In genomic region chr16:33660125-33660524, GRCm38 (mm10) we compare ENCODE assay signal across 10 mouse cellular contexts. TPM values are rescaled to one million over a fixed set of nuclear protein-coding genes. Genes with fewer than 3 reads are reported as not detected.
DNase-seq lines count a peak whose midpoint lies in the region; ATAC-seq and TF ChIP-seq lines count a peak whose summit lies in the region.
"Had no signal": no experiment of that assay in that cellular context is flagged by ENCODE, and none has a peak within 500 bp of the region (broad histone marks: within the 10 kb centered on the region; RNA-seq: fewer than 3 reads in every experiment).

No protein-coding gene starts in this region.

- no peak for TF ChIP-seq EP300 in heart, adult 2 months (IDR thresholded peaks at IDR 0.05; ENCODE audit: insufficient read depth, low read depth, low read length)
- TF ChIP-seq EP300 in liver, postnatal 0 days (IDR thresholded peaks at IDR 0.05; ENCODE audit: low read depth) = no peak

- no peaks in the 10 kb centered on the region for H3K9me3 ChIP-seq in kidney, postnatal 0 days (replicated peaks; ENCODE audit: low read length)
- H3K9me3 ChIP-seq in hindbrain, embryonic 12.5 days (replicated peaks) = no peaks in the 10 kb centered on the region
- H3K9me3 ChIP-seq in hindbrain, embryonic 11.5 days (ENCODE audit: control insufficient read depth, low read length) = no peaks in the 10 kb centered on the region
- no peaks in the 10 kb centered on the region for H3K9me3 ChIP-seq in liver, postnatal 0 days (ENCODE audit: low read length)
- H3K9me3 ChIP-seq: intestine, embryonic 15.5 days had no signal

- no peak for TF ChIP-seq CTCF in heart, adult 2 months (IDR thresholded peaks at IDR 0.05)
- no peak for TF ChIP-seq CTCF in kidney, postnatal 0 days (IDR thresholded peaks at IDR 0.05; ENCODE audit: low read depth)
- TF ChIP-seq CTCF in liver, postnatal 0 days (IDR thresholded peaks at IDR 0.05; ENCODE audit: low read depth) = no peak

- ATAC-seq in kidney, postnatal 0 days (replicated peaks; ENCODE audit: low FRiP score, low read depth) = peak; percentile 52; the same call in 1 of the 2 replicates
- no peak for ATAC-seq in hindbrain, embryonic 12.5 days (ENCODE audit: low FRiP score)
- no peak for ATAC-seq in hindbrain, embryonic 11.5 days (ENCODE audit: low FRiP score)
- no peak for ATAC-seq in liver, postnatal 0 days
- ATAC-seq: intestine, embryonic 15.5 days had no signal

- H3K9ac ChIP-seq in heart, adult 2 months (ENCODE audit: low read depth, low read length) = no peak overlapping the region
- H3K9ac ChIP-seq in kidney, postnatal 0 days (ENCODE audit: low read depth, low read length) = no peak overlapping the region
- H3K9ac ChIP-seq in hindbrain, embryonic 12.5 days = no peak overlapping the region
- H3K9ac ChIP-seq in hindbrain, embryonic 11.5 days (ENCODE audit: low read depth, low read length) = no peak overlapping the region
- H3K9ac ChIP-seq in liver, postnatal 0 days (replicated peaks) = no peak overlapping the region
- H3K9ac ChIP-seq: intestine, embryonic 15.5 days had no signal

- 33% methylated on average over 5 of the region's 5 CpGs for WGBS in heart, adult 2 months
- 51% methylated on average over 5 of the region's 5 CpGs for WGBS in kidney, postnatal 0 days
- 72% methylated on average over 5 of the region's 5 CpGs for WGBS in hindbrain, embryonic 12.5 days
- WGBS in hindbrain, embryonic 11.5 days = 70% methylated on average over 5 of the region's 5 CpGs
- WGBS in liver, postnatal 0 days (ENCODE audit: insufficient replicate concordance) = 63% methylated on average over 5 of the region's 5 CpGs

- H3K4me2 ChIP-seq in kidney, postnatal 0 days (ENCODE audit: low read length) = no peak overlapping the region
- no peak overlapping the region for H3K4me2 ChIP-seq in hindbrain, embryonic 12.5 days (replicated peaks)
- no peak overlapping the region for H3K4me2 ChIP-seq in hindbrain, embryonic 11.5 days (replicated peaks; ENCODE audit: low read depth, low read length)
- no peak overlapping the region for H3K4me2 ChIP-seq in liver, postnatal 0 days (ENCODE audit: low read depth, low read length)
- H3K4me2 ChIP-seq: intestine, embryonic 15.5 days had no signal

- H3K27me3 ChIP-seq in heart, adult 2 months (ENCODE audit: control insufficient read depth, insufficient read depth, low read length) = no peaks in the 10 kb centered on the region
- no peaks in the 10 kb centered on the region for H3K27me3 ChIP-seq in kidney, postnatal 0 days (ENCODE audit: insufficient read depth, low read length)
- no peaks in the 10 kb centered on the region for H3K27me3 ChIP-seq in hindbrain, embryonic 12.5 days
- H3K27me3 ChIP-seq in hindbrain, embryonic 11.5 days (ENCODE audit: control insufficient read depth, insufficient read depth, low read length) = no peaks in the 10 kb centered on the region
- no peaks in the 10 kb centered on the region for H3K27me3 ChIP-seq in liver, postnatal 0 days (ENCODE audit: insufficient read depth, low read length)
- H3K27me3 ChIP-seq: intestine, embryonic 15.5 days had no signal

- no peaks in the 10 kb centered on the region for H3K36me3 ChIP-seq in heart, adult 2 months (ENCODE audit: control insufficient read depth, insufficient read depth, low read length)
- H3K36me3 ChIP-seq in kidney, postnatal 0 days (ENCODE audit: insufficient read depth, low read length) = no peaks in the 10 kb centered on the region
- no peaks in the 10 kb centered on the region for H3K36me3 ChIP-seq in hindbrain, embryonic 12.5 days
- H3K36me3 ChIP-seq in hindbrain, embryonic 11.5 days (ENCODE audit: control insufficient read depth, insufficient read depth, low read length) = no peaks in the 10 kb centered on the region
- H3K36me3 ChIP-seq in liver, postnatal 0 days (replicated peaks; ENCODE audit: insufficient read depth, low read length) = no peaks in the 10 kb centered on the region
- H3K36me3 ChIP-seq: intestine, embryonic 15.5 days had no signal

- intact Hi-C loops in heart, adult 2 months (cut with DNase I) = no loop called here

- DNase-seq in ovary, adult 18-20 months (ENCODE audit: low spot score) = peak; percentile 72
- no peak for DNase-seq in ovary, postnatal 14 days (ENCODE audit: low spot score)
- DNase-seq in heart, adult 2 months = peak; percentile 55 to 73
- DNase-seq in kidney, postnatal 0 days (ENCODE audit: low spot score) = peak; percentile 78
- peak; percentile 77 for DNase-seq in skeletal muscle tissue, adult 2 months (ENCODE audit: low read depth, low spot score)
- DNase-seq in hindbrain, embryonic 11.5 days (ENCODE audit: low spot score) = no peak
- DNase-seq in liver, postnatal 0 days = no peak

- no peak overlapping the region for H3K4me3 ChIP-seq in heart, adult 2 months
- no peak overlapping the region for H3K4me3 ChIP-seq in kidney, postnatal 0 days (replicated peaks; ENCODE audit: low read depth, low read length)
- H3K4me3 ChIP-seq in hindbrain, embryonic 12.5 days = no peak overlapping the region
- no peak overlapping the region for H3K4me3 ChIP-seq in hindbrain, embryonic 11.5 days (ENCODE audit: low read depth, low read length)
- H3K4me3 ChIP-seq in liver, postnatal 0 days (ENCODE audit: low read depth, low read length) = no peak overlapping the region
- H3K4me3 ChIP-seq: erythroblast, embryonic 14.5 days; intestine, embryonic 15.5 days had no signal

- H3K4me1 ChIP-seq in heart, adult 2 months (ENCODE audit: control insufficient read depth, insufficient read depth, low read length) = peaks cover 2% of the 10 kb centered on the region; the same call in 1 of the 2 replicates
- H3K4me1 ChIP-seq in kidney, postnatal 0 days (replicated peaks; ENCODE audit: insufficient read depth, low read length) = no peaks in the 10 kb centered on the region
- no peaks in the 10 kb centered on the region for H3K4me1 ChIP-seq in hindbrain, embryonic 12.5 days
- H3K4me1 ChIP-seq in hindbrain, embryonic 11.5 days (replicated peaks; ENCODE audit: control insufficient read depth, insufficient read depth, low read length) = no peaks in the 10 kb centered on the region
- no peaks in the 10 kb centered on the region for H3K4me1 ChIP-seq in liver, postnatal 0 days (ENCODE audit: insufficient read depth)
- H3K4me1 ChIP-seq: intestine, embryonic 15.5 days had no signal

- no peak for TF ChIP-seq POLR2A in heart, adult 2 months (IDR thresholded peaks at IDR 0.05; ENCODE audit: insufficient read depth, low read depth, low read length)

- H3K27ac ChIP-seq in heart, adult 2 months = peak overlapping the region; percentile 46; the same call in 1 of the 2 replicates
- H3K27ac ChIP-seq in kidney, postnatal 0 days = no peak overlapping the region
- no peak overlapping the region for H3K27ac ChIP-seq in hindbrain, embryonic 12.5 days
- H3K27ac ChIP-seq in hindbrain, embryonic 11.5 days (ENCODE audit: low read depth, low read length) = no peak overlapping the region
- H3K27ac ChIP-seq in liver, postnatal 0 days (ENCODE audit: low read depth) = no peak overlapping the region
- H3K27ac ChIP-seq: intestine, embryonic 15.5 days had no signal

- H3K79me2 ChIP-seq in heart, adult 2 months (replicated peaks; ENCODE audit: control insufficient read depth, insufficient read depth, low read length) = no peaks in the 10 kb centered on the region

RNA-seq across cellular contexts. Expression of gene Heg1, which starts 24.0 kb away (rescaled TPM):
- total RNA-seq in heart, adult 2 months (2021) = 100 to 1,000 TPM; 126 to 148 TPM
- 60.6 and 123 TPM in 2 replicates for polyA plus RNA-seq in heart, adult 2 months (2012; rRNA removed)
- polyA plus RNA-seq in kidney, postnatal 0 days (2015; fragmentation: Nextera tagmentation; extraction: Ambion mirVana) = 17.2 and 17.6 TPM in 2 replicates
- 21.3 and 22.9 TPM in 2 replicates for polyA plus RNA-seq in hindbrain, embryonic 12.5 days (2016; fragmentation: Nextera tagmentation; extraction: Ambion mirVana)
- 22.8 and 23.4 TPM in 2 replicates for polyA plus RNA-seq in hindbrain, embryonic 11.5 days (2014; fragmentation: Nextera tagmentation; extraction: Ambion mirVana)
- 4.4 and 4.7 TPM in 2 replicates for polyA plus RNA-seq in liver, postnatal 0 days (2015; fragmentation: Nextera tagmentation; extraction: Ambion mirVana)

Comparison
In these comparisons a context has a peak if more than half of its experiments do, and no peak if none do; other contexts are left out.
1. DNase-seq: peak in ovary, adult 18-20 months (single experiment), heart, adult 2 months (2 of 2), kidney, postnatal 0 days (single experiment) and skeletal muscle tissue, adult 2 months (single experiment); none in ovary, postnatal 14 days (single experiment), hindbrain, embryonic 11.5 days (single experiment) and liver, postnatal 0 days (single experiment).